Mouse (Mus musculus): ENCODE measurements around the gene Wnk2.

The Wnk2 gene

GRCm38 (mm10) chr13:49140567-49140966, 7.2 kb downstream of the Wnk2 start:
- DNase-seq (ENCODE audit: low read depth), result no peak

GRCm38 (mm10) chr13:49134491-49134890, 13.3 kb downstream of the Wnk2 start:
- DNase-seq (ENCODE audit: low read depth), result no peak

- DNase-seq (ENCODE audit: low read depth), result no peak
Observed at GRCm38 (mm10) chr13:49133125-49133524, 14.7 kb downstream of the Wnk2 start.

- no peak for DNase-seq (ENCODE audit: low read depth)
Observed at GRCm38 (mm10) chr13:49131946-49132687, 15.7 kb downstream of the Wnk2 start.

GRCm38 (mm10) chr13:49131342-49131855, 16.4 kb downstream of the Wnk2 start:
- DNase-seq (ENCODE audit: low read depth), result no peak

- DNase-seq (ENCODE audit: low read depth), result no peak
Observed at GRCm38 (mm10) chr13:49129845-49130244, 18.0 kb downstream of the Wnk2 start.

DNA sequence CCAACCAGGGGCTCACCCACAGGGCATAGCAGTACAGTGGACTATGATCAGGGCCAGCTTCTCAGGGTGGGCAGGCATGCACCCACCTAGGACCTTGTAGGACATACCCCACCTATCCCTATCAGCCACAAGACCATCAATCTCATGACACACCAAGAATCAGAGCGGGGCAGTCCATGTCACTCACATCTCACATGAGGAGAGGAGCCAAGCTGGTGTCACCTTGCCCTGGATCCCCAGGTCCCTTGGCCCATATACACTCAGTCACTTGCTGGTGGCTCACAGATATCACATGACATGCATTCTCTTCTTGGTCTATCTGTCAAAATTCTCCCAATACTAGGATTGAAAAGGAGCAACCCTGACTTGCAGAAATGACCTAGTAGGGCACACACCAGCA, 18.7 kb downstream of the Wnk2 start:
- DNase-seq (ENCODE audit: low read depth), result no peak

- DNase-seq (ENCODE audit: low read depth), result no peak
Observed at GRCm38 (mm10) chr13:49127844-49128631, 19.8 kb downstream of the Wnk2 start.

GRCm38 (mm10) chr13:49122106-49122505, 25.7 kb downstream of the Wnk2 start:
- DNase-seq (ENCODE audit: low read depth), result no peak

DNA sequence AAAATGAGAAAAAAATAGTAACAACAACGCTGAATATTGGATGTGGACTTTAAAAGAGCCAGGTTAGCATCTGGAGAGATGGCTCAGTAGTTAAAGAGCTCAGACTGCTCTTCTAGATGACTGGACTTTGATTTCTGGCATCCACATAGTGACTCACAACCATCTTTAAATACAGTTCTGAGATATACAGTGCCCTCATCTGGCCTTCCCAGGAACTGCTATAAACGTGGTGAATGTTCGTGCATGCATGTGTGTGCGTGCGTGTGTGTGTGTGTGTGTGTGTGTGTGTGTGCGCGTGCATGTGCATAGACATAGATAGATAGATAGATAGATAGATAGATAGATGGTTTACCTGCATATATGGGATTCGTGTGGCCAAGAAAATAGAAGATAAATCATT, 30.3 kb downstream of the Wnk2 start:
- DNase-seq (ENCODE audit: low read depth), result peak; percentile 61

GRCm38 (mm10) chr13:49114921-49115320, 32.9 kb downstream of the Wnk2 start:
- no peak for DNase-seq (ENCODE audit: low read depth)

DNA sequence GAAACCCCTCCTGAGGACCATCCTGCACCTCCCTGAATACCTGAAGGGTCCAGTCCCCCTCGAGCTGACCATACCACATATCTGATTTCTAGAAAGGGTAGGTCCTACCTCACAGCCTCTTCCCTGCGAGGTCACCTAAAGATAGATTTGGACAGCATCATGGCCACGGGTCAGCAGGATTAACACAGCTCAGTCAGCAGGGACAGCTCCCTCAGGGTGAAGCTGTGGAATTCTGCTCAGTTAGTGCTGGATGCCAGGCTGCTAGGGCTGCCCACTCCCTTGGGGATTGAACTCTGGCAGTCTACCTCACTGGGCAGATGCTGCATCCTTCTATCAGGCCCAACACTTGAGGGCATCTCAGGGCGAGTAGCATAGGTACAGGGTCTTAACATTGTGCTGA, 33.7 kb downstream of the Wnk2 start:
- no peak for DNase-seq (ENCODE audit: low read depth)

DNA sequence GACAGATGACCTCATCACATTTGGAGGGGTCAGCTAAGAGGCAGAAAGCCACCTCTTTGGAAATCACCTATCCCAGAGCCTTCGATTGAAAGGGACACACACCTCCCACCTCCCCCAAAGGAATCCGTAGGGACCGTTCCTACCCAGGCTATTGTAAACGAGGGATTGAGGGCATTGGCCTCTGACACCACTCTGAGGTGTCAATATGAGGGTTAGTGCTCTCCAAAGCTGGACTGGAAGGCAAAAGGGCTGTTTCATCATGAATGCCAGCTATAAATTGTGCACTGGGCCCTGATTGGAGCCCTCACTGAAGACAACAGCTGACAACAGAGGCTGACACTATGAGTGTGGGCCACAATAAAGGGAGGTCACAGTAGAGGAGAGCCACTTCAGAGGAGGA, 34.5 kb downstream of the Wnk2 start:
- no peak for DNase-seq (ENCODE audit: low read depth)

GRCm38 (mm10) chr13:49112652-49113051, 35.2 kb downstream of the Wnk2 start:
- no peak for DNase-seq (ENCODE audit: low read depth)

DNA sequence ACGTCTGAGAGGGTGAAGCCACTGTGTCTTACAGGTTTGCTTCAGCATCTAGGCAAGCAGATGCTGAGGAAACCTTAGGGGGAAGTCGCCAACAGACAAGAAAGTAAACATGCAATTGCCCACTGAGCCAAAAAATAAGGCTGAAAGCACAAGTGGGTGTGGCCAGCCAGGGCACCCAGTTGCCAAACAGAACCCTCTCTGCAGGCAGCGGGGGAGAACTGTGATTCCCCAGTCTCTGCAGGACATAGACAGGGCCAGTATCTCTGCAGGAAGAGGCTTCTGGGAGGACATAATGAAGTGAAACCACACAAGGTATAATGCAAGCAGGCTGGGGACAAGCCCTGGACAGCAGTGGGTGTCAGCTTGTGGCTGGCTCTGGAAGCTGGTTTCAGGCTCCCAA, 38.1 kb downstream of the Wnk2 start:
- no peak for DNase-seq (ENCODE audit: low read depth)

- peak; percentile 56 for DNase-seq (ENCODE audit: low read depth)
Observed at GRCm38 (mm10) chr13:49108119-49108846, 39.5 kb downstream of the Wnk2 start.

GRCm38 (mm10) chr13:49103913-49104312, 43.9 kb downstream of the Wnk2 start:
- DNase-seq (ENCODE audit: low read depth), result peak; percentile 67

DNA sequence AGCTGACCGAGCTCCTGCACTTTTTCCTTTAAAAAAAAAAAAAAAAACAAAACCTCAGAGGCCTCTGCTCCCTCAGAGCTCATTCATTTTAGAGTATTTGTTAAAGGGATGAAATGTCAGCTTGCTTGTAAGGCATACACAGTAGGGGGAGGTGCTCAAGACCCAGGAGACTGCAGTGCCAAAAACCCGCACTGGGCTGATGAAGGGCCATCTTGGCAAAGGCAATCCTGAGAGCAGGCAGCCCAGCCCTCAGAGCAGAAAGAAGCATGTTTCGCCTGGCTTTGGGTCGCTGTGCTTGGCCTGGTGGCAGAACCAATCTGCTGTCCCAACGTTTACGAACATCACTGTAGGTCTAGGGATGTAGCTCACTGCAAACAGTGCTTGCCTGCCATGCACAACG, 44.6 kb downstream of the Wnk2 start:
- no peak for DNase-seq (ENCODE audit: low read depth)

DNA sequence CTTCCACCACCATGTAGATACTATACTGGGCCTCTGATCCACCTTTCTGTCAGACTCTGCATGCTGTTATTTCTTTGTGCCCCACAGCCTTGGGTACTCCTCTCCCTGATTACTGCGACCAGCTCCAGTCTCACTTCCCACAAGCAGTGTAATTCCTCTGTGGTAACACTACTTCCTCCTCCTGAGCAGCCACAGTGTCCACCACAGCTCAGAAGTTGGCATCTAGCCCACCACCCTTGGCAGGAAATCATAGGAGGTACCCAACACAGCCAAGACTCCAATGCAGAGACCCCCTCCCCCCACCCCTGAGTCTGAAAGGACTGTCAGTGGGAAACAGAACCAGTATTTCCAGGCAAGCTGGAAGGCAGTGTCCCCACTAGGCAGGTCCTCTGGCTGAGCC, 47.4 kb downstream of the Wnk2 start:
- peak; percentile 83 for DNase-seq (ENCODE audit: low read depth)

GRCm38 (mm10) chr13:49096826-49097225, 51.0 kb downstream of the Wnk2 start:
- no peak for DNase-seq (ENCODE audit: low read depth)

DNA sequence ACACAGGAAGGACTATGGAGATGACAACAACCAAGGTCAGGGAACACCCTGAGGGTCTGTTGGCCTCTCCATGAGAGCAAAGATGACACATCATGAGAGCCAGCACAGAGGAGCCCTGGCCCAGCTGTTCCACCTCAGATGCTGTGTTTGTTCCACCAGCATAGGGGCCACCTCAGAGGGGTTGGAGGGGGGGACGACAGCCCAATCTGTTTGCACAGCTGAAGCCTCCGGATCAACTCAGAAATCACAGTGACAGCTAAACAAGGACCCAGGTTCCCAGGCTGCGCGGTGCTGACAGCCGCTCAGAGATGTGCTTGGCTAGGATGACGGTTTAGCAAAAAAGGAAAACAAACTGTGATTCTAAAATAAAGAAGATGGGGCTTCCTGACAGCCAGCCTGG, 53.1 kb downstream of the Wnk2 start:
- DNase-seq (ENCODE audit: low read depth), result no peak

- peak; percentile 18 for DNase-seq (ENCODE audit: low read depth)
Observed at GRCm38 (mm10) chr13:49093471-49093891, 54.3 kb downstream of the Wnk2 start.

DNA sequence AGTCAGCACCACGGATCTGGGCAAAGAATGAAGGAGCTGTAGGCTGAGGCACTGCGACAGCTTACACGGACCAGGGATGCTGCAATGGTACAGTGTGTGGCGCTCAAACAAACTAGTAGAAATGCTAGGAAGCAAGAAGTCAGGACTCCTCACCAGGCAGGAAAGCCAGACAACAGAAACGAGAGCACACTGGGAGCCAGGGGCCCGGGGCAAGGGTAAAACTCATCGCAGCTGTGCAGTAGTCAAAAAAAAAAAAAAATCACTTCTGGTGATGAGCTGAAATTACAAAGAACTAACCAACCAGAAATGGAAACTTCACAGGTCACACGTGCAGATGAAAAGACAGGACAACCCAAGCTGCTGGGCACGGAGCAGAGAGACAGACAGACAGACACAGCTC, 55.2 kb downstream of the Wnk2 start:
- no peak for DNase-seq (ENCODE audit: low read depth)

Measured in 416B (cell line).